Mouse (Mus musculus) retina, adult 2 months (tissue): ENCODE results near the gene Olfr1318.

Experiments used
- DNase-seq: peaks from one replicate; pipeline ENCODE4 v3.0.0-alpha.2; 2012; ENCODE audit warnings: low read depth, low spot score

Gene Olfr1318

DNA sequence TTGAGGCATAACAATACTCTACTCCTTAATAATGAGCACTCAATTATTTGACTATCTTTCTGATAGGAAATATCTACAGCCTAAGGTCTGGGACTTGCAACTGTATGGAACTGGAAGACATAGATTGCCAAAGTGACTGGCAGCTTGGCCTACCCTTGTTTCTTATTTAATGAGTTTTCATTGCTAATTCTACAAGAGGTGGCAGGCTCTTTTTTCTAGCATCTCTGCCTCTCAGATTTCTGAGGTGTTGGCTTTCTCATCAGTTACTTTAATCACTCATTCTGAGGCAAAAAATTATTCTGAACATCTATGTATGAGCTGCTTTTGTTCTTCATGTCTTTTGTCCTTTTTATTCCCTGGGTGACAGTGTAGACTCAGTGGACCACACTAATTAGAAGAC is at the start of gene Olfr1318:
TSS of gene Olfr1318 (plus strand) at position 301 of the 400 bp plus-strand sequence.
- DNase-seq = no peak

DNA sequence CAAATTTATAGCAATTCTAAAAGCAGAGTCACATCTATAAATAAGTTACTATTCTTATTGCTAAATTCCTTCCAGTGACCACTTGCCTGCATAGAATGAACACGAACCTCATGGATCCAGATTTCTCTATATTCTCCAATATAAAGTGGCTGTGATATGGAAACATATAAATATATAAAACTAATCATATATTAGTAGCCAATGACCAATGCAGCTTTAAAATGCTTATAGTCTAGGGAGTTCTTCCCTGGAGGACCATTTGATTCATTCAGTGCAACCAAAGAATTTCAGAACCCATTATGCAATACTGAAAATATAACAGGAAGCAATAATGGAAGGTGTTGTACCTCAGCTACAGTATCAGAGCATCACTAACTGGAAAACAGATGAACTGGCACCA is 38.7 kb upstream of the Olfr1318 start, which contains the start of gene Olfr1315-ps1:
TSS of gene Olfr1315-ps1 (minus strand) at position 101 of the 400 bp plus-strand sequence.
- DNase-seq = no peak

DNA sequence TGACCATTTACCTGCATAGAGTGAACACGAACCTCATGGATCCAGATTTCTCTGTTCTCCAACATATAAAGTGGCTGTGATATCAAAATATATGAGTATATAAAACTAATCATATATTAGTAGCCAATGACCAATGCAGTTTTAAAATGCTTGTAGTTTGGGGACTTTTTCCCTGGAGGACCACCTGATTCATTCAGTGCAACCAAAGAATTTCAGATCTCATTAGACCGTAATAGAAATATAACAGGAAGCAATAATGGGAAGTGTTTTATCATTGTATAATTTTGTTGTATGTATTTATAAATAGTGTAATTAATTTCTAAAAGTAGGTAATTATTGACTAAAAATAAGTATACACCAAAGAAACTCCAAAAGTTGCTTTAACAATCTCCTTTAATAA is 19.1 kb upstream of the Olfr1318 start, which contains the start of gene Olfr1316:
TSS of gene Olfr1316 (minus strand) at position 101 of the 400 bp plus-strand sequence.
- no peak for DNase-seq

DNA sequence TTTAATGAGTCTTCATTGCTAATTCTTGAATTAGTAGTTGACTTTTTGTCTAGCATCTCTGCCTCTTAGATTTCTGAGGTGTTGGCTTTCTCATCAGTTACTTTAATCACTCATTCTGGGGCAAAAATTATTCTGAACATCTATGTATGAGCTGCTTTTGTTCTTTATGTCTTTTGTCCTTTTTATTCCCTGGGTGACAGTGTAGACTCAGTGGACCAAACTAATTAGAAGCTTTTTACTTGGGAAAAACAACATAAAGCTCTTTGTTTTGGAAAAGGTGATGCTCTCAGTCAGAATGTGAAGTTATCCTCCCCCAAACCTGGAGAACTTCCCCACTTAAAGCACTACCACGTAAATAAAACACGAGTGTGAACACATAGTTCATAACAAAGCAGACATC is 14.0 kb upstream of the Olfr1318 start, which contains the start of gene Olfr1317:
TSS of gene Olfr1317 (plus strand) at position 301 of the 400 bp plus-strand sequence.
- DNase-seq = no peak

DNA sequence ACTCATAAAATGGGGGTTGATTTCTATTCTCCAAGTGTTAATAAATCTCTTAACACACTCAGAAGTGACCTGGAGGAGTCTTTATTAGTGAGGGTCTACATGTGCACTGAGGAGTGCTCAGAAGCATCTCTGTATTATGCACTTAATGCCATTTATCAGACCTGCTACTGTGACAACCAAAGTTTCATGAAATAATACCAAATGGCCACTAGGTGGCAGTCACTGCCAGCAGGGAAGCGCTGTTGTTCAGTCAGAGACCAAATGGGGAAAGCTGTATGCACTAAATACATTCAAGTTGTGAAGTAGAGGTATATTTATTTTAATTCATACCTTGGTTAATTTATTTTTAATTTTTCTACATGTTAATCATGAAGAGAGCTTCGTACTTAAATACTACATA is 42.9 kb downstream of the Olfr1318 start:
- DNase-seq = no peak

DNA sequence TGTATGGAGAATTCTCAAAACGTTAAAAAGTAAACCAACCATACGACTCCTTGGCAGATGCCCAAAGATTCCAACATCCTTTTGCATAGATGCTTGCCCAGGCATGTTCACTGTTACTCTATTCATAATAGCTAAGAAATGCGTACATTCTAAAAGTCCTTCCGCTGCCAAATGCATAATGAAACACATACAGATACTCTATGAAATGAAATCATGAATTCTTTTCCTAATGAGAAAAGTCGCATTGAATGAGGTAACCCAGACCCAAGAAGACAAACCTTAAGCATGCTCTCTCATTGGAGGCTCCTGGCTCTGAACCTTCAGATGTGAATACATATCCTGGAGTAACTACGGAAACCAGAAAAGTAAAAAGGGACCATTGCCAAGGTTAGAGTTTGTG is 49.1 kb downstream of the Olfr1318 start:
- no peak for DNase-seq
